Mouse (Mus musculus): Measurements from ENCODE around the gene Nxf3. TPM values are rescaled to one million over a fixed set of nuclear protein-coding genes. Genes with fewer than 3 reads are reported as not detected.

Nxf3 gene
- not detected for total RNA-seq (2023)

GRCm38 (mm10) chrX:136085155-136085554 lies at the start of gene Nxf3:
Nxf3 (minus strand) TSS chrX:136085255.

GRCm38 (mm10) chrX:136068020-136068419 lies 17.0 kb downstream of the Nxf3 start, which contains the start of gene Bex2:
Bex2 (minus strand) TSS chrX:136068236.

GRCm38 (mm10) chrX:136032799-136033763 lies 52.0 kb downstream of the Nxf3 start, which contains the start of gene Arxes1:
Arxes1 (plus strand) TSS chrX:136033367.

Other genes with a start within 250 kb of the Nxf3 start
- 10 to 100 TPM; 15.7 to 19.9 TPM for gene Gprasp2, start 246.2 kb downstream of the Nxf3 start, total RNA-seq (2023)
- 1 to 10 TPM; 2.1 to 3.3 TPM for gene Arxes2, start 91.4 kb downstream of the Nxf3 start, total RNA-seq (2023)
- gene Arxes1, start 51.9 kb downstream of the Nxf3 start, total RNA-seq (2023): not detected
- 1 to 10 TPM; 2.3 to 2.4 TPM for gene Bex2, start 17.0 kb downstream of the Nxf3 start, total RNA-seq (2023)
- not detected for gene Bex4, start 53.7 kb upstream of the Nxf3 start, total RNA-seq (2023)
- gene Tceal8, start 87.1 kb upstream of the Nxf3 start, total RNA-seq (2023): under 1 TPM; 0.47 to 0.90 TPM
- not detected for gene Tceal5, start 118.6 kb upstream of the Nxf3 start, total RNA-seq (2023)
- gene Tceal7, start 129.5 kb upstream of the Nxf3 start, total RNA-seq (2023): not detected
- 1 to 10 TPM; 4.3 to 5.6 TPM for gene Bex1, start 130.3 kb upstream of the Nxf3 start, total RNA-seq (2023)
- 10 to 100 TPM; 32.1 to 35.9 TPM for gene Tceal9, start 159.8 kb upstream of the Nxf3 start, total RNA-seq (2023)
- gene Bex3, start 185.0 kb upstream of the Nxf3 start, total RNA-seq (2023): 10 to 100 TPM; 72.9 to 73.0 TPM